Mouse (Mus musculus): Measurements from ENCODE around the gene Commd9.

Commd9 gene

GRCm38 (mm10) chr2:101909326-101910080 lies 23.5 kb downstream of the Commd9 start:
- peak; percentile 85 to 86 for DNase-seq

GRCm38 (mm10) chr2:101918518-101918917 lies 32.5 kb downstream of the Commd9 start:
- no peak for DNase-seq

- DNase-seq: no peak
These were observed 34.1 kb downstream of the Commd9 start for GRCm38 (mm10) chr2:101920136-101920554.

GRCm38 (mm10) chr2:101922302-101922701 lies 36.3 kb downstream of the Commd9 start:
- DNase-seq: no peak

GRCm38 (mm10) chr2:101923181-101923580 lies 37.1 kb downstream of the Commd9 start:
- DNase-seq: no peak

GRCm38 (mm10) chr2:101925183-101925582 lies 39.1 kb downstream of the Commd9 start:
- DNase-seq: no peak

- DNase-seq: no peak
These were observed 39.6 kb downstream of the Commd9 start for GRCm38 (mm10) chr2:101925591-101926188.

- DNase-seq: peak; percentile 56 to 58
These were observed 46.3 kb downstream of the Commd9 start for GRCm38 (mm10) chr2:101932169-101932936.

GRCm38 (mm10) chr2:101933301-101933700 lies 47.3 kb downstream of the Commd9 start:
- no peak for DNase-seq

GRCm38 (mm10) chr2:101935006-101935405 lies 49.0 kb downstream of the Commd9 start:
- DNase-seq: no peak

- DNase-seq: no peak
These were observed 64.9 kb downstream of the Commd9 start for GRCm38 (mm10) chr2:101950716-101951520.

Measured in cerebellum, adult 18-20 months (tissue).